Mouse (Mus musculus): Measurements from ENCODE around the gene Cela3b. TPM values are rescaled to one million over a fixed set of nuclear protein-coding genes. Genes with fewer than 3 reads are reported as not detected.

The Cela3b gene
- polyA plus RNA-seq, 2 experiments, result 0.06 TPM; not detected in 1

DNA sequence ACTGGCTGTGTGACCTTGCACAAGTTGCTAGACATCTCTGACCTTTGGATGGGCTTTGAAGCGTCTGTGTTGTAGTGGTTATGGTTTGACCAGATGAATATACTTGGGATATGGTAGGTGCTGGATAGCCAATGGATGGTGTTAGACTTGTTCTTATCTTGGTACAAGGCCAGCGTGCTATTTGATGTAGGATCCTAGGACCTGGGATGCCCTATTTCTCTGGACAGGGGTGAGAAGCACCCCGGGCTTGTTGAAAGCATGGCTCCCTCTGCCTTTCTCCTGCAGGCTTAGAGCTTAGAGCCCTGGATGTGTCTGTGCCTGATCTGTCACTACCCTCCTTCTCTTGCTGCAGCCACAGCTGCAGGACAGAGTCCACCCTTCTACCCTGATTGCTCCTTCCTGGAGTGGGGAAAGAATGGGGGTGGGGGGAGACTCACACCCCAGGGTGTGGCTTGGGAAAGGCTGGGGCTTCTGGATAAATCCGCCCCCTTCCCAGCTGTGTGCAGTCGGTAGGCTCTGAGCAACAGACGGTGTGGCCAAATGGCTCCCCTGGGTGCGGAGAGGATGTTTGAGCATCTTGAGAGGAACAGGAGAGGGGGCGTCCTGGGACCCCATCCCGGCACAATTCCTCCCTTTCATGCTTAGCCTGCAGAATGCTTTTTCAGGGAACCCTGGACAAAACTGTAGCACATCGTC, 45.9 kb upstream of the Cela3b start:
- ATAC-seq (ENCODE audit: insufficient read depth), result no peak
- TF ChIP-seq CTCF (IDR thresholded peaks at IDR 0.05; ENCODE audit: low read depth) (no peak), EP300 (IDR thresholded peaks at IDR 0.05; ENCODE audit: low read depth) (no peak)
- no peak overlapping the region for H3K9ac ChIP-seq (replicated peaks)
- H3K9me3 ChIP-seq (ENCODE audit: control insufficient read depth, low read length), result no peaks in the 10 kb centered on the region
- peaks cover 0 to 17% of the 10 kb centered on the region in 2 experiments; a peak in 2 of 4 replicates for H3K4me1 ChIP-seq (replicated peaks; ENCODE audit: control insufficient read depth in 2 of 2, insufficient read depth in 2 of 2, low read length in 1 of 2)
- no peaks in the 10 kb centered on the region for H3K27me3 ChIP-seq (ENCODE audit: control insufficient read depth, insufficient read depth, low read length)
- H3K27ac ChIP-seq, result no peak overlapping the region
- WGBS (ENCODE audit: insufficient replicate concordance), result 41% methylated on average over 10 of the region's 10 CpGs
- no peak overlapping the region for H3K4me2 ChIP-seq (ENCODE audit: low read depth)
- no peak for DNase-seq (ENCODE audit: low read depth in 3 of 3, low spot score in 3 of 3)
- no peak overlapping the region for H3K4me3 ChIP-seq (ENCODE audit: insufficient read depth in 1 of 2, low read depth in 2 of 2, low read length in 2 of 2)
- H3K36me3 ChIP-seq (replicated peaks; ENCODE audit: control insufficient read depth, insufficient read depth, low read depth), result no peaks in the 10 kb centered on the region

DNA sequence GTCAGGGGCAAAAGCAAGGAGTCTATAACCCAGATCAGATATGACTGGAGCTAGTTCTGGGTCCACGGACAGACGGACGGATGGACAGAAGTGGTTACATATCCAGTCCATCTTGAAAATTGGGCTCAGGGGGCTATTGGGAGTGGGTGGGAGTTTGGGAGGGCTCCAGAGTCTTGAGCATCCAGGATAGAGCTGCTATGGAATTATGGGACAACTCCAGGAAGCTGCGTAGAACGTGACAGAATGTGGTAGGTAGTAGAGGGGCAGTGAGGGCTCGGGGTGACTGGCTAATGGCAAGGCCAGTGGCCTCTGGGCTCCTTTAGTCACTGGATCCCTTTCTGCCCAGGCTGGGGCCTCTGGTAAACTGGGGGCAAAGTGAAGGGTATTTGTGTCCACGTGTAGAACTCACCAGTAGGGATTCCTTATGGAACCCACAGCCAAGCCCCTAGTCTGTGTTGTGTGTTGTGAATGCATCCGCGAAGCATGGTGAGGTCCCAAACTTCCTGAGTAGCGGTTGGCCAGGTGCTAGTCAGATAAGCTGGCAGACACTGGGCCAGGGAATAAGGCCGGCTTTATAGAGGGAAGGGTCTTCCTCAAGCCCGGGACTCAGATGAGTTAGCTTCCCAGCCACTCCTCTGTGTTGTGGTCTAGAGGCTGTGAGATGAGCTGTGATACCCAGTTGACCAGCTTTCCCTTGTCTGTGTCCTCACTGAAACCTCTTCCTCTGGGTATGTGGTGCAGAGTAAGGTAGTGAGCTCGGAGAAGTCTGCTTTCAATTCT, 45.1 kb upstream of the Cela3b start:
- DNase-seq (ENCODE audit: low read depth in 3 of 3, low spot score in 3 of 3) (no peak), ATAC-seq (ENCODE audit: insufficient read depth) (no peak)
- 44% methylated on average over 13 of the region's 13 CpGs for WGBS (ENCODE audit: insufficient replicate concordance)
- H3K4me3 ChIP-seq (ENCODE audit: insufficient read depth in 1 of 2, low read depth in 2 of 2, low read length in 2 of 2), result no peak overlapping the region
- H3K9me3 ChIP-seq (ENCODE audit: control insufficient read depth, low read length), result no peaks in the 10 kb centered on the region
- H3K4me1 ChIP-seq (replicated peaks; ENCODE audit: control insufficient read depth in 2 of 2, insufficient read depth in 2 of 2, low read length in 1 of 2), result peaks cover 0 to 15% of the 10 kb centered on the region in 2 experiments; a peak in 2 of 4 replicates
- no peak overlapping the region for H3K4me2 ChIP-seq (ENCODE audit: low read depth)
- no peak overlapping the region for H3K9ac ChIP-seq (replicated peaks)
- no peak overlapping the region for H3K27ac ChIP-seq
- H3K27me3 ChIP-seq (ENCODE audit: control insufficient read depth, insufficient read depth, low read length), result no peaks in the 10 kb centered on the region
- no peaks in the 10 kb centered on the region for H3K36me3 ChIP-seq (replicated peaks; ENCODE audit: control insufficient read depth, insufficient read depth, low read depth)
- TF ChIP-seq CTCF (IDR thresholded peaks at IDR 0.05; ENCODE audit: low read depth) (no peak), EP300 (IDR thresholded peaks at IDR 0.05; ENCODE audit: low read depth) (no peak)

DNA sequence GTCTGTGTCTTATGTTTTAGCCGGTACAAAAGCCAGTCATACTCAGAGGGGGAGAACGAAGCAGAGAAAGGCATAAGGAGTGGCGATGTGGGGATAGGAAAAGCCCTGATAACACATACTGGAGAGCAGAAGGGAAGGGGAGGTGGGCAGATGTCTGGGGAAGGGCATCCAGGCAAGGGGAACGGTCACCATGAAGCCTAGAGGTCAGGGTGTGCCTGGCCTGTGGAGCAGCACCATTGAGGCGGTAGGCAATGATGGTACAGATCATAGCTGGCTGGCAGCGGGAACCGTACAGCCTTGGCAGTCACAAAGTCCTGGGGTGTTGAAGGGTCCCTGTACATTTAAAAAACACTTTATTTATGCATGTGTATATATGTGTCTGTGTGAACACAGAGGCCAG, 44.4 kb upstream of the Cela3b start:
- no peak overlapping the region for H3K4me3 ChIP-seq (ENCODE audit: insufficient read depth in 1 of 2, low read depth in 2 of 2, low read length in 2 of 2)
- peaks cover 0 to 16% of the 10 kb centered on the region in 2 experiments; a peak in 2 of 4 replicates for H3K4me1 ChIP-seq (replicated peaks; ENCODE audit: control insufficient read depth in 2 of 2, insufficient read depth in 2 of 2, low read length in 1 of 2)
- ATAC-seq (ENCODE audit: insufficient read depth), result no peak
- H3K27ac ChIP-seq, result no peak overlapping the region
- no peak for DNase-seq (ENCODE audit: low read depth in 3 of 3, low spot score in 3 of 3)
- H3K9me3 ChIP-seq (ENCODE audit: control insufficient read depth, low read length), result no peaks in the 10 kb centered on the region
- no peaks in the 10 kb centered on the region for H3K27me3 ChIP-seq (ENCODE audit: control insufficient read depth, insufficient read depth, low read length)
- no peak overlapping the region for H3K9ac ChIP-seq (replicated peaks)
- H3K4me2 ChIP-seq (ENCODE audit: low read depth), result no peak overlapping the region
- WGBS (ENCODE audit: insufficient replicate concordance), result 69% methylated on average over 7 of the region's 7 CpGs
- TF ChIP-seq CTCF (IDR thresholded peaks at IDR 0.05; ENCODE audit: low read depth), result no peak
- TF ChIP-seq EP300 (IDR thresholded peaks at IDR 0.05; ENCODE audit: low read depth), result no peak
- no peaks in the 10 kb centered on the region for H3K36me3 ChIP-seq (replicated peaks; ENCODE audit: control insufficient read depth, insufficient read depth, low read depth)

DNA sequence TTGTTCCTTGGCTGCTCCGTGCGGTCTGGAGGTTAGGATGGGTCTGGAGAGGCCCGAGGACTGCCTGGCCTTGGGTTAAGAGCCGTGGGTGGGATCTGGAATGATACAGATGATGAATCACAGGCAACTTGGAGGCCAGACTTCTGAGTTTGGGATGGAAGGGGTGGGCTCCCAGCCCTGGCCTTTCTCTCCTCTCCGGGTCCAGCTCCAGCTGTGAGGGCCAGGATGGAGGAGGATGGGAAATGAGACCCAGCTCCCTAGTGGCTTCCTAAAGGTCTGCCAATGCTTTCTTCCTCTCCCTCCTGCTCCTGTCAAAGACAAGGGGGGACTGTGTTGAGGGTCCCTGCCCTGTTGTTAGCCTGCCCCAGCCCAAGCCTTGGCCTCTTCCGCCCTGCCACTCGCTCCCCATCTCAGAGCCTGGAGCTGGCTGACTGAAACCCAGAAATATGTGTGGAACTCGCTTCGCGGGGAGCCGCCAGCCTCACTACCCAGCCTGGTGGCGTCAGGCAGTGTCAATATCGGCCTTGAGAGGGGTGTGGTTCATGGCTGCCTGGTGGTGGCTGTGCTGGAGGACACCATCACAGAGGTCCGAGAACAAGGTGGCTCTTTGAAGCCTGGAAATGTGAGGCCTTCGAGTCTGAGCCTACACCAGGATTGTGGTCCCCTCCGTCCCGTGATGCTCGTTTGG, 43.5 kb upstream of the Cela3b start:
- Histone ChIP-seq H3K4me3 (ENCODE audit: insufficient read depth in 1 of 2, low read depth in 2 of 2, low read length in 2 of 2) (no peak overlapping the region), H3K27ac (no peak overlapping the region), H3K4me1 (replicated peaks; ENCODE audit: control insufficient read depth in 2 of 2, insufficient read depth in 2 of 2, low read length in 1 of 2) (peaks cover 0 to 10% of the 10 kb centered on the region in 2 experiments; a peak in 2 of 4 replicates), H3K4me2 (ENCODE audit: low read depth) (no peak overlapping the region), H3K9ac (replicated peaks) (no peak overlapping the region), H3K9me3 (ENCODE audit: control insufficient read depth, low read length) (no peaks in the 10 kb centered on the region), H3K36me3 (replicated peaks; ENCODE audit: control insufficient read depth, insufficient read depth, low read depth) (no peaks in the 10 kb centered on the region), H3K27me3 (ENCODE audit: control insufficient read depth, insufficient read depth, low read length) (no peaks in the 10 kb centered on the region)
- DNase-seq (ENCODE audit: low read depth in 3 of 3, low spot score in 3 of 3) (no peak), ATAC-seq (ENCODE audit: insufficient read depth) (no peak)
- TF ChIP-seq CTCF (IDR thresholded peaks at IDR 0.05; ENCODE audit: low read depth) (no peak), EP300 (IDR thresholded peaks at IDR 0.05; ENCODE audit: low read depth) (no peak)
- WGBS (ENCODE audit: insufficient replicate concordance), result 64% methylated on average over 18 of the region's 18 CpGs

DNA sequence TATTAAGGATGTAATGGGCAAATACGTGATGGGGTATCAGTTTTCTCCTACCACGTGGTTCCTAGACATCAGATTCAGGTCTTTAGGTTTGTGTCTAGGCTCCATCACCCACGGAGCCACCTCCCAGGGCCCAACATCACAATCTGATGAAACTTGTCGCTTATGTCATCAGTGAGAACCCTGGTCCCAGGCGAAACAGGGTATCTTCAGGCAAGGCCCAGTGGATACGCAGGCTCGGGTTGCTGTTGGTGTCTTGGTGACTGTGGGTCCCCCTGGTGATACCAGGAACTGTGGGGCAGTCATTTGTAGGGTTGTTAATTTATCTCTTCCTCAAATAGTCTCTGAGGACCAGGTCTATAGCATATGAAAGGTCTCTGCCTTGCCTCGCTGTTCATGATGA, 42.9 kb upstream of the Cela3b start:
- H3K27ac ChIP-seq, result no peak overlapping the region
- H3K4me2 ChIP-seq (ENCODE audit: low read depth), result no peak overlapping the region
- DNase-seq (ENCODE audit: low read depth in 3 of 3, low spot score in 3 of 3) (no peak), ATAC-seq (ENCODE audit: insufficient read depth) (no peak)
- H3K9me3 ChIP-seq (ENCODE audit: control insufficient read depth, low read length), result no peaks in the 10 kb centered on the region
- H3K27me3 ChIP-seq (ENCODE audit: control insufficient read depth, insufficient read depth, low read length), result no peaks in the 10 kb centered on the region
- TF ChIP-seq EP300 (IDR thresholded peaks at IDR 0.05; ENCODE audit: low read depth) (no peak), CTCF (IDR thresholded peaks at IDR 0.05; ENCODE audit: low read depth) (no peak)
- H3K4me1 ChIP-seq (replicated peaks; ENCODE audit: control insufficient read depth in 2 of 2, insufficient read depth in 2 of 2, low read length in 1 of 2), result peaks cover 0 to 10% of the 10 kb centered on the region in 2 experiments; a peak in 3 of 4 replicates
- 66% methylated on average over 8 of the region's 8 CpGs for WGBS (ENCODE audit: insufficient replicate concordance)
- no peak overlapping the region for H3K9ac ChIP-seq (replicated peaks)
- H3K4me3 ChIP-seq (ENCODE audit: insufficient read depth in 1 of 2, low read depth in 2 of 2, low read length in 2 of 2), result no peak overlapping the region
- H3K36me3 ChIP-seq (replicated peaks; ENCODE audit: control insufficient read depth, insufficient read depth, low read depth), result no peaks in the 10 kb centered on the region
